Mouse (Mus musculus): Measurements from ENCODE around the gene Hp1bp3. TPM values are rescaled to one million over a fixed set of nuclear protein-coding genes. Genes with fewer than 3 reads are reported as not detected.

The Hp1bp3 gene
- polyA plus RNA-seq, 1 experiment = 17.1 TPM

DNA sequence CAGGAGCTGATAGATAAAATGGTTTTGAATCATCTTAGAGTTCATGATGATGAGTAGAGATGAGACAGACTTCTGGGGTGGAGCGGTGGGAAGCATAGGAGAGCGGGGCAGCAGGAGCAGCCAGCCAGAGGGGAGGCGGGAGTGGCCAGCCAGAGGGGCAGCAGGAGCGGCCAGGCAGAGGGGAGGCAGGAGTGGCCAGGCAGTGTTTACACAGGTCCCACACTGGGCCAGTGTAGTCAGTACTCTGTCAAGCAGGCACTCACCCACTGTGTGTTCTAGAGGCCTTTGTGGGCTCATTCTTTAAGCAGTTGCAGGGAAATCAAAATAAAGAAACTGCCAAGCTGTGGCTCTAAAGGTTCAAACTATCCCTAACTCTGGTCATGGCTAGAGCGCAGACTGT is 32.0 kb upstream of the Hp1bp3 start:
- Histone ChIP-seq H3K36me3 (ENCODE audit: control insufficient read depth, insufficient read depth, low read length) (peaks cover 10% of the 10 kb centered on the region), H3K27me3 (ENCODE audit: control insufficient read depth, insufficient read depth, low read length) (no peaks in the 10 kb centered on the region), H3K4me3 (ENCODE audit: control insufficient read depth, low read depth, low read length) (no peak overlapping the region), H3K4me1 (ENCODE audit: control insufficient read depth, insufficient read depth, low read length) (no peaks in the 10 kb centered on the region), H3K27ac (ENCODE audit: control insufficient read depth, insufficient read depth, low read depth, low read length) (no peak overlapping the region)
- TF ChIP-seq CTCF (IDR thresholded peaks at IDR 0.05; ENCODE audit: control insufficient read depth, insufficient read depth, insufficient replicate concordance, low read depth, low read length) (no peak), POLR2A (IDR thresholded peaks at IDR 0.05; ENCODE audit: control insufficient read depth, low read depth, low read length) (no peak)

DNA sequence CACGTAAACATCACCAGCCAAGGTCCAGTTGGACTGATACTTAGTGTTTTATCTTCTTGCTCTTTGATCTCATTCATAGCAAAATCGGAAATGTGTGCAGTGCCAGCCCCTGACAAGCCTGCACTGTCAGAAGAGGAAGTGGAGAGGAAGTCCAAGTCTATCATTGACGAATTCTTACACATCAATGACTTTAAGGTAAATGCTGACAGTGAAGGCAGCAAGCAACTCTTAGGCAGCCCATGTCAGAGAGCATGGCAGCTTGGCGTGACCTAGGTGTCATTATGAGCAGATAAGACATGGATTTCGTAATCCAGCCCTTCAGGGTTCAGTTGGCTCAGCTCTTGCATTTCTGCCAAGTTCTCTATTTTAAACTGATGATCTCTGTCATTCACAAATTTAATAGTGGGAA is 31.5 kb upstream of the Hp1bp3 start:
- H3K4me1 ChIP-seq (ENCODE audit: control insufficient read depth, insufficient read depth, low read length) = no peaks in the 10 kb centered on the region
- H3K27ac ChIP-seq (ENCODE audit: control insufficient read depth, insufficient read depth, low read depth, low read length) = no peak overlapping the region
- no peaks in the 10 kb centered on the region for H3K27me3 ChIP-seq (ENCODE audit: control insufficient read depth, insufficient read depth, low read length)
- H3K36me3 ChIP-seq (ENCODE audit: control insufficient read depth, insufficient read depth, low read length) = peaks cover 10% of the 10 kb centered on the region
- H3K4me3 ChIP-seq (ENCODE audit: control insufficient read depth, low read depth, low read length) = no peak overlapping the region
- TF ChIP-seq POLR2A (IDR thresholded peaks at IDR 0.05; ENCODE audit: control insufficient read depth, low read depth, low read length) (no peak), CTCF (IDR thresholded peaks at IDR 0.05; ENCODE audit: control insufficient read depth, insufficient read depth, insufficient replicate concordance, low read depth, low read length) (no peak)

DNA sequence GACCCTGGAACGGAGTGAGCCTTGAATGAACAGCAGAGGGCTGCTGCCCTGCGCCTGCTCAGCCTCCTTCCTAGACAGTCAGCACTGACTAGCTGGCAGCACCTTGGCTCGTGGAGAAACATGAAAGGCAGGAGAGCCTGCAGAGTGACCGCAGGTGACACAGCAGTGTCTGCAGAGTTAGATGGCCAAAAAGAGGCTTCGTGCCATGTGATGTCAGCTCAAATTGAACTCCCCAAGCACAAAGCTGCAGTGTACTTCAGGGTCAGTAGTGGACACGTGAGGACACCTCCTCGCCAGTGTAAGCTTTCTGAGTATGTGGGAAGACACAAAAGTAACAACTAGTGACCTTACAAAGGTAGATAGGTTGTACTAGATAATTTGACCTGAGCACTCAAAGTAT is 30.1 kb upstream of the Hp1bp3 start:
- Histone ChIP-seq H3K27ac (ENCODE audit: control insufficient read depth, insufficient read depth, low read depth, low read length) (no peak overlapping the region), H3K36me3 (ENCODE audit: control insufficient read depth, insufficient read depth, low read length) (peaks cover 10% of the 10 kb centered on the region), H3K4me3 (ENCODE audit: control insufficient read depth, low read depth, low read length) (no peak overlapping the region), H3K27me3 (ENCODE audit: control insufficient read depth, insufficient read depth, low read length) (no peaks in the 10 kb centered on the region), H3K4me1 (ENCODE audit: control insufficient read depth, insufficient read depth, low read length) (no peaks in the 10 kb centered on the region)
- TF ChIP-seq CTCF (IDR thresholded peaks at IDR 0.05; ENCODE audit: control insufficient read depth, insufficient read depth, insufficient replicate concordance, low read depth, low read length) (no peak), POLR2A (IDR thresholded peaks at IDR 0.05; ENCODE audit: control insufficient read depth, low read depth, low read length) (no peak)

DNA sequence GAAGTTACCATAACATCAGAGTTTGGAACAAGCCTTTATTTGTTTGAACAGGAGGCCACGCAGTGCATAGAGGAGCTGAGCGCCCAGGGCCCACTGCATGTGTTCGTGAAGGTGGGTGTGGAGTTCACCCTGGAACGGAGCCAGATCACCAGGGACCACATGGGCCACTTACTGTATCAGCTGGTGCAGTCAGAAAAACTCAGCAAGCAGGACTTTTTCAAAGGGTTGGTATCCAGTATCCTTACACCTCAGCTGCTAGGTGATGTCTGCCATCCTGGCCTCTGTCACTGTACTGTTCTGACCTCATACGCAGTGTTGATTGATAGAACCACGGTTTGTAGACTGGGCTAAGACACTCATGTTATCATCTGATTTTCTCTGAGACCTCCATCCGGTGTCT is 28.1 kb upstream of the Hp1bp3 start:
- Histone ChIP-seq H3K4me1 (ENCODE audit: control insufficient read depth, insufficient read depth, low read length) (no peaks in the 10 kb centered on the region), H3K27me3 (ENCODE audit: control insufficient read depth, insufficient read depth, low read length) (no peaks in the 10 kb centered on the region), H3K27ac (ENCODE audit: control insufficient read depth, insufficient read depth, low read depth, low read length) (no peak overlapping the region), H3K4me3 (ENCODE audit: control insufficient read depth, low read depth, low read length) (no peak overlapping the region), H3K36me3 (ENCODE audit: control insufficient read depth, insufficient read depth, low read length) (peaks cover 8% of the 10 kb centered on the region)
- no peak for TF ChIP-seq POLR2A (IDR thresholded peaks at IDR 0.05; ENCODE audit: control insufficient read depth, low read depth, low read length)
- no peak for TF ChIP-seq CTCF (IDR thresholded peaks at IDR 0.05; ENCODE audit: control insufficient read depth, insufficient read depth, insufficient replicate concordance, low read depth, low read length)

DNA sequence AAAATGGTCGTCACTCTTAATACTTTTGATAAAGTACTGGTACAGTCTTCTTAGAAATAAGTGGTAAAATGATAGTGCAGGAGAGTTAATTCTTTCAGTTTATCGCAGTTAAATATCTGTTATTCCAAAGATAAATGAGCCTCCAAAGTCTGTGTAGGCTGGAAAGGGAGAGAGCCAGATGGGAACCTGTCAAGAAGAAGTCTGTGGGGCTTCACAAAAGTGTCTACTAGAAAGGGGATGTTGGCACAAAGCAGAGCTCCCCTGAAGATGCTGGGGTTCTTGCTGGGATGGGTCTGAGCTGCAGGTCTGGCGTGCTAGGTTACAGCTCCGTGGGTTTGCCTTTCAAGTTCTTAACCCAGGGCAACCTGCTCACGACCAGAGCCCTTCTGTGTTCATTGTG is 23.5 kb upstream of the Hp1bp3 start:
- no peaks in the 10 kb centered on the region for H3K27me3 ChIP-seq (ENCODE audit: control insufficient read depth, insufficient read depth, low read length)
- no peak for TF ChIP-seq CTCF (IDR thresholded peaks at IDR 0.05; ENCODE audit: control insufficient read depth, insufficient read depth, insufficient replicate concordance, low read depth, low read length)
- TF ChIP-seq POLR2A (IDR thresholded peaks at IDR 0.05; ENCODE audit: control insufficient read depth, low read depth, low read length) = no peak
- H3K4me3 ChIP-seq (ENCODE audit: control insufficient read depth, low read depth, low read length) = no peak overlapping the region
- H3K4me1 ChIP-seq (ENCODE audit: control insufficient read depth, insufficient read depth, low read length) = no peaks in the 10 kb centered on the region
- peaks cover 7% of the 10 kb centered on the region for H3K36me3 ChIP-seq (ENCODE audit: control insufficient read depth, insufficient read depth, low read length)
- H3K27ac ChIP-seq (ENCODE audit: control insufficient read depth, insufficient read depth, low read depth, low read length) = no peak overlapping the region

DNA sequence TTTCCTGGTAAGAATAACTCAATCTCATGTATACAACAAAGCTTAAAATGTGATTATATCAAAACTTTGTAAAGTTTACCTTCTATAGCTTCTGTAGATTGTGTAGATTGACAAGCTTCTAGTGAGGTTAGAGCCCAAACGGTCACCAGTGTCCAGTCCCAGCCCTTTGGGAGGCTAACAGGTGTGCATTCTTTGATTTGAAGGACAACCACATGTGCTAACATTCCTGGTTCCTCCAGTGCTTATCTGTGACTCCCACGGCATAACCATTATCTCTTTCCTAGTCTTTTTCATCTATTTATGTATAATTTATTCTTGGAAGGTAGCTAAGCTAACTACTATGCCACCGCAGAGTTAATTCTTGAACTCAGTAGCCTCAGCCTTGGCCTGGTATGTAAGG is 15.3 kb upstream of the Hp1bp3 start:
- Histone ChIP-seq H3K36me3 (ENCODE audit: control insufficient read depth, insufficient read depth, low read length) (no peaks in the 10 kb centered on the region; the same call in 1 of the 2 replicates), H3K27me3 (ENCODE audit: control insufficient read depth, insufficient read depth, low read length) (no peaks in the 10 kb centered on the region), H3K4me3 (ENCODE audit: control insufficient read depth, low read depth, low read length) (no peak overlapping the region), H3K4me1 (ENCODE audit: control insufficient read depth, insufficient read depth, low read length) (no peaks in the 10 kb centered on the region), H3K27ac (ENCODE audit: control insufficient read depth, insufficient read depth, low read depth, low read length) (no peak overlapping the region)
- no peak for TF ChIP-seq POLR2A (IDR thresholded peaks at IDR 0.05; ENCODE audit: control insufficient read depth, low read depth, low read length)
- TF ChIP-seq CTCF (IDR thresholded peaks at IDR 0.05; ENCODE audit: control insufficient read depth, insufficient read depth, insufficient replicate concordance, low read depth, low read length) = no peak

DNA sequence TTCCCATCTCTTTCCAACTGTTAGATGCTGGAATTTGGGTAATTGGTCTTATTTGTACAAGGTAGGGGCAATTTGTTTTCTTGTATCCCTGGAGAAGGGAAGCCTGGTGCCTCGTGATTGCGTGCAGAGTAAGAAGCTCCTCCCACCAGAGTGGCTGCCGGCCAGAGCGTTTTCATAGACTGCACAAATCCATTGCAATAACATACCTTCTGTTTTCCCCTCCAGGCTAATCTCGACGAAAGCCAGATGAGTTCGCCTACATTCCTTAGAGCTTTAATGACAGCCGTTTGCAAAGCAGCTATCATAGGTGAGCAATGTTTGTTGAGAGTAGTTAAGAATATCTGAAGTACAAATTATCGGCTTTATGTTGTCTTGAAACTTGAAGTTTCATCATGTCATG is 14.4 kb upstream of the Hp1bp3 start:
- TF ChIP-seq POLR2A (IDR thresholded peaks at IDR 0.05; ENCODE audit: control insufficient read depth, low read depth, low read length) (no peak), CTCF (IDR thresholded peaks at IDR 0.05; ENCODE audit: control insufficient read depth, insufficient read depth, insufficient replicate concordance, low read depth, low read length) (no peak)
- Histone ChIP-seq H3K4me3 (ENCODE audit: control insufficient read depth, low read depth, low read length) (no peak overlapping the region), H3K36me3 (ENCODE audit: control insufficient read depth, insufficient read depth, low read length) (no peaks in the 10 kb centered on the region; the same call in 1 of the 2 replicates), H3K27ac (ENCODE audit: control insufficient read depth, insufficient read depth, low read depth, low read length) (no peak overlapping the region), H3K27me3 (ENCODE audit: control insufficient read depth, insufficient read depth, low read length) (no peaks in the 10 kb centered on the region), H3K4me1 (ENCODE audit: control insufficient read depth, insufficient read depth, low read length) (no peaks in the 10 kb centered on the region)

DNA sequence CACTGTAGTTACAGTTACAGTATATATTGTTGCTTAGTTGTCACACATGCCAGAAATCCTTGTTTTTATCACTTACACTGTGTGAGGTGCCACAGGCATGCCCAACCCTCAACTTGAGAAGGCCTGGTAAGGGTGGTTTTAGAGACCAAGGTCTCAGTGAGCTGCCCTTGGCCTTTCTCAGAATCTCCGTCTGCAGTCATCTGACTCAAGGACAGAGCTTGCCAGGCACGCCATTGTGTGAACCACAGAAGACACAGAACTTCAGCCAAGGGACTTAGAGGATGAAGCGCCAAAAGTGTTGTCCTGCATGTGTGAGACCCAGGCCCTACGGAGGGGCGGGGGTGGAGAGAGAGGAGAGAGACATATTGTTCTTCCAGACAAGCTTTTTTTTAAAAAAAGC is 6.0 kb upstream of the Hp1bp3 start:
- TF ChIP-seq CTCF (IDR thresholded peaks at IDR 0.05; ENCODE audit: control insufficient read depth, insufficient read depth, insufficient replicate concordance, low read depth, low read length) = no peak
- TF ChIP-seq POLR2A (IDR thresholded peaks at IDR 0.05; ENCODE audit: control insufficient read depth, low read depth, low read length) = no peak
- Histone ChIP-seq H3K27me3 (ENCODE audit: control insufficient read depth, insufficient read depth, low read length) (no peaks in the 10 kb centered on the region), H3K4me1 (ENCODE audit: control insufficient read depth, insufficient read depth, low read length) (no peaks in the 10 kb centered on the region), H3K27ac (ENCODE audit: control insufficient read depth, insufficient read depth, low read depth, low read length) (no peak overlapping the region), H3K36me3 (ENCODE audit: control insufficient read depth, insufficient read depth, low read length) (no peaks in the 10 kb centered on the region), H3K4me3 (ENCODE audit: control insufficient read depth, low read depth, low read length) (no peak overlapping the region)

All from testis, adult 2 months (tissue).